Mouse (Mus musculus): ENCODE measurements around the gene Ankle1. TPM values are rescaled to one million over a fixed set of nuclear protein-coding genes. Genes with fewer than 3 reads are reported as not detected.

Gene Ankle1
- polyA plus RNA-seq, 1 experiment = 5.7 TPM

DNA sequence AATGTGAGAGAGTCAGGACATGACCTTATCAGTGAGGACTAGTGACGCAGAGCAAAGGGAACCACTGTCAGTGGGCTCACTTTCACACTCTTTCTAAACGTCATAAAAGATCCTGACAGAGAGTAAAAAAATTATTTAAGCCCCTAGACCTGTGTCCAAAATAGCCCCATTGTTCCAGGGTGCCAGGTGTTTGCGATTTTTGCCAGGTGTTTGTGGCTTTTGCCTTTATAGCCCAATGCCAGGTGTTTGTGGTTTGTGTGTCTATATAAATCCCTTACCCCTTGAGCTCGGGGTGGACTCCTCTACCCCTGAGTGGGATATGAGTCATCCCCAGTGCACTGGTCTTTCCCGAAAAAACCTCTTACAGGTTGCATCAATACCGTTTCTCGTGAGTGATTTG, 39.3 kb downstream of the Ankle1 start:
- TF ChIP-seq CTCF (IDR thresholded peaks at IDR 0.05; ENCODE audit: borderline replicate concordance, insufficient read depth, low read length) (no peak), POLR2A (IDR thresholded peaks at IDR 0.05; ENCODE audit: low read depth, low read length) (no peak)
- H3K27ac ChIP-seq (ENCODE audit: insufficient read depth, low read length) = no peak overlapping the region
- no peak overlapping the region for H3K4me3 ChIP-seq (ENCODE audit: insufficient read depth, low read length)
- H3K4me1 ChIP-seq (ENCODE audit: control insufficient read depth, insufficient read depth, low read length) = no peaks in the 10 kb centered on the region; the same call in 1 of the 2 replicates

DNA sequence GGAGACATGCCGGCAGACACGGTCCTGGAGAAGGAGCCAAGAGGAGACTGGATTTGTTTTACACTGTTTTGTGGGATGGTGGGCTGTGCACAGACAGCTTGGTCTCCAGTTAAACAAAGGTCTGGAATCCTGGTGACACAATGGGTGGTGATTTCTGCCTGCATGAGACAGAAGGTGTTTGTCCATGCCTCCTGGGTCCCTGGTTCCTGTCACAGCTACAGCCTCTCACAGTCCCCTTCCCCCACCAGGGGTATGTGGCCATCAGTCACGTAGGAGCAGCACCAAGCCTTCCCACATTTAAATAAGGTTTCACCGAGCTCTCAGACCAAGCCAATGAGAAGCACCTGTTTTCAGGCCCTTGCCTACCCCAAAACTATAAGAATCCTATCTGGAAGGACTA, 45.5 kb downstream of the Ankle1 start:
- no peaks in the 10 kb centered on the region for H3K4me1 ChIP-seq (ENCODE audit: control insufficient read depth, insufficient read depth, low read length)
- H3K27ac ChIP-seq (ENCODE audit: insufficient read depth, low read length) = no peak overlapping the region
- H3K4me3 ChIP-seq (ENCODE audit: insufficient read depth, low read length) = no peak overlapping the region
- TF ChIP-seq CTCF (IDR thresholded peaks at IDR 0.05; ENCODE audit: borderline replicate concordance, insufficient read depth, low read length) = no peak
- TF ChIP-seq POLR2A (IDR thresholded peaks at IDR 0.05; ENCODE audit: low read depth, low read length) = no peak

DNA sequence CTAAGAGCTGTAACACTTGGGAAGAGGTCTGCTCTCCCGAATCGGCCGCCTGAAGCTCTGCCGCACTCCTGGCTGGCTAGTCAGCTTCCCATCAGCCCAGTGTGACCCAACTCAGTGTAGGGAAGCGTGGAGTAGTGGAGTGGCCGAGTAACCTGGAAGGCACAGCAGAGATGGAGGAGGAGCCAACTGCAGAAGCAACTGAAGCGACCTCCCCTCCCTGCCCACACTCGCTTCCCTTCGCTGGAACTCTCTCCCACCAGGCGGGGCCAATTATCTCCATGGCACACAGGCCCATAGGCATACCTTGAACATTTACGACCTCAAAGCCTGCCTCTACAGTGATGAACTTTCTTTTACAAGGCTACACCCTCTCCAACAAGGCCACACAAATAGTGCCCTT, 46.0 kb downstream of the Ankle1 start:
- Histone ChIP-seq H3K4me3 (ENCODE audit: insufficient read depth, low read length) (no peak overlapping the region), H3K27ac (ENCODE audit: insufficient read depth, low read length) (no peak overlapping the region), H3K4me1 (ENCODE audit: control insufficient read depth, insufficient read depth, low read length) (no peaks in the 10 kb centered on the region)
- TF ChIP-seq POLR2A (IDR thresholded peaks at IDR 0.05; ENCODE audit: low read depth, low read length) = no peak
- TF ChIP-seq CTCF (IDR thresholded peaks at IDR 0.05; ENCODE audit: borderline replicate concordance, insufficient read depth, low read length) = no peak

DNA sequence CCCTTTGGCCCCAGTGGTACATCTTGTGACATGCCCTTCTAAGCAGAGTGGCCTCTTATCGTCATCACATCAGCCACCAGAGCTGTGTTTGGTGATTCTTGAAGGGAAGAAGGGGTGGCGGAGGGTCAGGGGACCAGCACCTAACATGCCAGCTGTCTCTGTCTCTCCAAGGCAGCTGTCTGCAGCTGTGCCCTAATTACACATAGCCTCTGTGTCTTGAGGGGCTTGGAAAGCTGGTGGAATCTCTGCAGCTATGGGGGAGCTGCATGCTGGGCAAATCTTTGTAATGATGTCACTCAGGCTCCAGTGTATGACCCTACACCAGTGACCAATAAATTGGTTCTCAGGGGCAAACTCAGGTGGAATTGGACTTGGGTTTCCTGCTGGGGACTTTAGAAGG, 46.9 kb downstream of the Ankle1 start:
- H3K27ac ChIP-seq (ENCODE audit: insufficient read depth, low read length) = no peak overlapping the region
- H3K4me1 ChIP-seq (ENCODE audit: control insufficient read depth, insufficient read depth, low read length) = no peaks in the 10 kb centered on the region
- TF ChIP-seq CTCF (IDR thresholded peaks at IDR 0.05; ENCODE audit: borderline replicate concordance, insufficient read depth, low read length) = no peak
- no peak for TF ChIP-seq POLR2A (IDR thresholded peaks at IDR 0.05; ENCODE audit: low read depth, low read length)
- H3K4me3 ChIP-seq (ENCODE audit: insufficient read depth, low read length) = no peak overlapping the region

DNA sequence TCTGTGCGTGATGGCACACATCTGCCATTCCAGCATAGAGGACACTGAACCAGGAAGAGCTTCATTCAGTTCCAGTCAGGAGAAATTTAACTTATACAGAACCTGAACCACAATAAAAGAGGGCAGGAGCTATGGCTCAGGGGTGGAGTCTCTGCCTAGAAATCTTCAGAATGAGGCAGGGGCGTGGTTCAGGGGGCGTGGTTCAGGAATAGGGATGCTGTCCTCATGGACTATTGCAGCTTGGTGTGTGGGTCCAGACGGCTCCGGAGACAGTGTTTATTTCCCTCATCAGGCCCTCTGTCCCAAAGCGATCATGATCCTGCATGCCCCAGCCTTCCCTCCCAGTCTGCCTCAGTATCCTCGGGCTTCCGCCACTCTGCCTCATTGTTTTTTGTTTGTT, 48.9 kb downstream of the Ankle1 start:
- TF ChIP-seq POLR2A (IDR thresholded peaks at IDR 0.05; ENCODE audit: low read depth, low read length) = no peak
- no peak for TF ChIP-seq CTCF (IDR thresholded peaks at IDR 0.05; ENCODE audit: borderline replicate concordance, insufficient read depth, low read length)
- Histone ChIP-seq H3K4me1 (ENCODE audit: control insufficient read depth, insufficient read depth, low read length) (no peaks in the 10 kb centered on the region), H3K27ac (ENCODE audit: insufficient read depth, low read length) (no peak overlapping the region), H3K4me3 (ENCODE audit: insufficient read depth, low read length) (no peak overlapping the region)

DNA sequence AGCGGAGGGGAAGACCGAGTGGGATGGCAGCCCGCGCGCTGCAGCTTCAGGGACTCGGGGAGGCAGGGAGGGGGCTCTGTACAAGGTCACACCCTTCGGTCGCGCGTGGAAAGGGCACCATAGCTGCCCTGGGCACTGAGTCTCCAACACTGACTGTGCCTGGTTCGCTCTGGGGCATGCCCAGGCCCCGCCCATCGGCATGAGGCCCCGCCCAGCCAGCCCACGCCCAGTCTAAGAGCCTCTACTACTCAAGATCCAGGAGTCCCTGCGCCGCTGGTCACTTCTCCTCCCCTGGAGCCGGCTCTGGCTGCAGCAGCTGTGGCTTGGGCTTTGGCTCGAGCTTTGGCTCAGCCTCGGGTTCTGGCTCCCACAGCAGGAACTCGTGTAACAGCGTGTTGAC, 51.1 kb downstream of the Ankle1 start:
- Histone ChIP-seq H3K4me1 (ENCODE audit: control insufficient read depth, insufficient read depth, low read length) (no peaks in the 10 kb centered on the region), H3K27ac (ENCODE audit: insufficient read depth, low read length) (no peak overlapping the region), H3K4me3 (ENCODE audit: insufficient read depth, low read length) (no peak overlapping the region)
- no peak for TF ChIP-seq POLR2A (IDR thresholded peaks at IDR 0.05; ENCODE audit: low read depth, low read length)
- no peak for TF ChIP-seq CTCF (IDR thresholded peaks at IDR 0.05; ENCODE audit: borderline replicate concordance, insufficient read depth, low read length)

DNA sequence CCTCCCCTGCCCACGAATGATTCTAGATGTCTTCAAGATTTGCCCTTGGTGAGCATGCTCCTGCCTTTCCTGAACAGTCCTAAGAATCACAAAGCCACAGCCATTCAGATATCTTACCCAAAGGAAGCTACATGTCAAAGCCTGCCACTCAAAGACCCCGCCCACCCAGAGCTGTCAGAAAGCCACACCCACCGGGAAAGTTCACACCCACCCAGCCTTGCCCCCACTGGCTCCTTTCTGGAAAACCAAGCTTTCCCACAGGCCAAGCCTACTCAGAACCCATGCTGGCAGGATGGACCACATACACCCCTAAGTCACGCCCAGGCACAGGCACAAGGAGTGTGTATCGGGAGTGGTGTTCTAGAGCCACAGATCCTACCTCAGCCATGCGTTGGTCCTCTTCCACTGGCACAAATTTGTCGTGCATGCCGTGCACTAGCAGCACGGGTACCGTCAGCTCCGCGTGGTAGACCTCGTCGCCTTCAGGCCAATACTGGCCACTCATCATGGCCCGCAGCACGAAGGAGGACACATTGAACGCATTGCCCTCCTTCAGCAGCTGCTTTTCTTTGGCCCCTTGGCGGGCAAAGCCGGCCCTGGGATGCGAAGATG, 52.0 kb downstream of the Ankle1 start:
- H3K4me1 ChIP-seq (ENCODE audit: control insufficient read depth, insufficient read depth, low read length) = peaks cover 5% of the 10 kb centered on the region; the same call in 1 of the 2 replicates
- no peak overlapping the region for H3K27ac ChIP-seq (ENCODE audit: insufficient read depth, low read length)
- TF ChIP-seq CTCF (IDR thresholded peaks at IDR 0.05; ENCODE audit: borderline replicate concordance, insufficient read depth, low read length) (no peak), POLR2A (IDR thresholded peaks at IDR 0.05; ENCODE audit: low read depth, low read length) (no peak)
- H3K4me3 ChIP-seq (ENCODE audit: insufficient read depth, low read length) = no peak overlapping the region

Other genes with a start within 250 kb of the Ankle1 start
- 67.5 and 95.8 TPM in 2 replicates for gene Myo9b, start 133.3 kb upstream of the Ankle1 start, polyA plus RNA-seq (2011; ENCODE audit: insufficient read length, low read depth, missing spikeins)
- 23.1 and 29.7 TPM in 2 replicates for gene Haus8, start 133.1 kb upstream of the Ankle1 start, polyA plus RNA-seq (2011; ENCODE audit: insufficient read length, low read depth, missing spikeins)
- gene Use1, start 39.2 kb upstream of the Ankle1 start, polyA plus RNA-seq (2011; ENCODE audit: insufficient read length, low read depth, missing spikeins) = 94.8 and 97.6 TPM in 2 replicates
- gene Ocel1, start 34.7 kb upstream of the Ankle1 start, polyA plus RNA-seq (2011; ENCODE audit: insufficient read length, low read depth, missing spikeins) = 2.3 and 3.2 TPM in 2 replicates
- gene Nr2f6, start 24.1 kb upstream of the Ankle1 start, polyA plus RNA-seq (2011; ENCODE audit: insufficient read length, low read depth, missing spikeins) = 40.8 and 48.9 TPM in 2 replicates
- not detected in 2 replicates for gene Ushbp1, start 10.2 kb upstream of the Ankle1 start, polyA plus RNA-seq (2011; ENCODE audit: insufficient read length, low read depth, missing spikeins)
- 84.5 and 91.6 TPM in 2 replicates for gene Babam1, start 9.1 kb upstream of the Ankle1 start, polyA plus RNA-seq (2011; ENCODE audit: insufficient read length, low read depth, missing spikeins)
- 19.4 and 20.9 TPM in 2 replicates for gene Abhd8, start 57.6 kb downstream of the Ankle1 start, polyA plus RNA-seq (2011; ENCODE audit: insufficient read length, low read depth, missing spikeins)
- gene Mrpl34, start 58.9 kb downstream of the Ankle1 start, polyA plus RNA-seq (2011; ENCODE audit: insufficient read length, low read depth, missing spikeins) = 36.9 and 50.5 TPM in 2 replicates
- gene Dda1, start 63.2 kb downstream of the Ankle1 start, polyA plus RNA-seq (2011; ENCODE audit: insufficient read length, low read depth, missing spikeins) = 63.1 and 70.4 TPM in 2 replicates
- 15.4 and 15.6 TPM in 2 replicates for gene Ano8, start 80.0 kb downstream of the Ankle1 start, polyA plus RNA-seq (2011; ENCODE audit: insufficient read length, low read depth, missing spikeins)
- 10.5 and 12.5 TPM in 2 replicates for gene Gtpbp3, start 82.1 kb downstream of the Ankle1 start, polyA plus RNA-seq (2011; ENCODE audit: insufficient read length, low read depth, missing spikeins)
- 0.33 and 0.44 TPM in 2 replicates for gene Plvap, start 105.7 kb downstream of the Ankle1 start, polyA plus RNA-seq (2011; ENCODE audit: insufficient read length, low read depth, missing spikeins)
- not detected in 2 replicates for gene Ccdc194, start 119.7 kb downstream of the Ankle1 start, polyA plus RNA-seq (2011; ENCODE audit: insufficient read length, low read depth, missing spikeins)
- 102 and 107 TPM in 2 replicates for gene Bst2, start 131.4 kb downstream of the Ankle1 start, polyA plus RNA-seq (2011; ENCODE audit: insufficient read length, low read depth, missing spikeins)
- 38.3 and 39.4 TPM in 2 replicates for gene Mvb12a, start 136.9 kb downstream of the Ankle1 start, polyA plus RNA-seq (2011; ENCODE audit: insufficient read length, low read depth, missing spikeins)
- 0.32 TPM in 1 of 2 replicates, not detected in the other for gene Tmem221, start 152.9 kb downstream of the Ankle1 start, polyA plus RNA-seq (2011; ENCODE audit: insufficient read length, low read depth, missing spikeins)
- not detected in 2 replicates for gene Nxnl1, start 160.6 kb downstream of the Ankle1 start, polyA plus RNA-seq (2011; ENCODE audit: insufficient read length, low read depth, missing spikeins)
- gene Slc27a1, start 162.9 kb downstream of the Ankle1 start, polyA plus RNA-seq (2011; ENCODE audit: insufficient read length, low read depth, missing spikeins) = 13.7 and 17.7 TPM in 2 replicates
- 86.0 and 99.4 TPM in 2 replicates for gene Pgls, start 186.2 kb downstream of the Ankle1 start, polyA plus RNA-seq (2011; ENCODE audit: insufficient read length, low read depth, missing spikeins)
- gene Fam129c, start 191.6 kb downstream of the Ankle1 start, polyA plus RNA-seq (2011; ENCODE audit: insufficient read length, low read depth, missing spikeins) = 1.8 and 3.0 TPM in 2 replicates
- 147 and 163 TPM in 2 replicates for gene Colgalt1, start 205.0 kb downstream of the Ankle1 start, polyA plus RNA-seq (2011; ENCODE audit: insufficient read length, low read depth, missing spikeins)